Comparison of ENCODE assay signal across 8 mouse cellular contexts in genomic region chr10:22273684-22274305, GRCm38 (mm10).
DNase-seq lines count a peak whose midpoint lies in the region; ATAC-seq and TF ChIP-seq lines count a peak whose summit lies in the region.

No protein-coding gene starts in this region.

- peak; percentile 54 for DNase-seq in lung, embryonic 14.5 days
- DNase-seq in lung, postnatal 25 days (ENCODE audit: low spot score): no peak
- DNase-seq in forebrain, embryonic 10.5 days (ENCODE audit: extremely low spot score, low spot score): peak; percentile 23
- DNase-seq in liver, embryonic 11.5 days (ENCODE audit: low spot score): peak; percentile 34
- DNase-seq in splenic B cell, adult 2 months (ENCODE audit: low read depth, low spot score): peak; percentile 38
- no peak for DNase-seq in thymus, postnatal 10 days (ENCODE audit: low spot score in 2 of 2)

- ATAC-seq in lung, embryonic 14.5 days (ENCODE audit: insufficient read depth): 0 out of 2 replicates have a peak, but pooled peaks have one; percentile 23
- no peak for ATAC-seq in liver, embryonic 11.5 days (replicated peaks; ENCODE audit: low FRiP score)
- no peak for ATAC-seq in monocyte, adult 5-6 weeks (replicated peaks; ENCODE audit: insufficient number of reproducible peaks, low FRiP score, low TSS enrichment, poor library complexity, severe bottlenecking)
- no peak for ATAC-seq in megakaryocyte-erythroid progenitor cell, adult 5-6 weeks (replicated peaks; ENCODE audit: low FRiP score, low TSS enrichment, poor library complexity, severe bottlenecking)

- under 1% methylated on average over 41 of the region's 41 CpGs for WGBS in lung, embryonic 14.5 days
- under 1% methylated on average over 41 of the region's 41 CpGs for WGBS in forebrain, embryonic 10.5 days
- WGBS in liver, embryonic 11.5 days: 2% methylated on average over 41 of the region's 41 CpGs

- H3K36me3 ChIP-seq in lung, embryonic 14.5 days (ENCODE audit: insufficient read depth): no peaks in the 10 kb centered on the region
- H3K36me3 ChIP-seq in forebrain, embryonic 10.5 days (replicated peaks): no peaks in the 10 kb centered on the region
- no peaks in the 10 kb centered on the region for H3K36me3 ChIP-seq in liver, embryonic 11.5 days (ENCODE audit: control insufficient read depth, insufficient read depth, low read length)
- H3K36me3 ChIP-seq in splenic B cell, adult 2 months (ENCODE audit: control insufficient read depth, insufficient read depth, low read length, poor library complexity, severe bottlenecking): 0 out of 2 replicates have a peak, but pooled peaks cover 2% of the 10 kb centered on the region

- no peaks in the 10 kb centered on the region for H3K4me1 ChIP-seq in lung, embryonic 14.5 days (ENCODE audit: insufficient read depth)
- H3K4me1 ChIP-seq in forebrain, embryonic 10.5 days: peaks cover 27% of the 10 kb centered on the region
- H3K4me1 ChIP-seq in liver, embryonic 11.5 days (replicated peaks; ENCODE audit: control insufficient read depth, insufficient read depth, low read length): no peaks in the 10 kb centered on the region

- H3K9ac ChIP-seq in lung, embryonic 14.5 days: peak overlapping the region; percentile 44; the same call in 1 of the 2 replicates
- H3K9ac ChIP-seq in liver, embryonic 11.5 days (ENCODE audit: low read depth, low read length): no peak overlapping the region

- H3K9me3 ChIP-seq in lung, embryonic 14.5 days (ENCODE audit: low read depth, low read length): no peaks in the 10 kb centered on the region
- H3K9me3 ChIP-seq in forebrain, embryonic 10.5 days: no peaks in the 10 kb centered on the region
- H3K9me3 ChIP-seq in liver, embryonic 11.5 days (ENCODE audit: control insufficient read depth, low read length): no peaks in the 10 kb centered on the region

- peaks cover 3% of the 10 kb centered on the region; the same call in 1 of the 2 replicates for H3K27me3 ChIP-seq in lung, embryonic 14.5 days (ENCODE audit: insufficient read depth, low read length)
- H3K27me3 ChIP-seq in forebrain, embryonic 10.5 days (ENCODE audit: poor library complexity, severe bottlenecking): peaks cover 34% of the 10 kb centered on the region
- H3K27me3 ChIP-seq in liver, embryonic 11.5 days (replicated peaks; ENCODE audit: control insufficient read depth, insufficient read depth, low read length): peaks cover 16% of the 10 kb centered on the region
- no peaks in the 10 kb centered on the region for H3K27me3 ChIP-seq in splenic B cell, adult 2 months (ENCODE audit: control insufficient read depth, insufficient read depth, low read length, poor library complexity, severe bottlenecking)

- H3K27ac ChIP-seq in lung, embryonic 14.5 days (ENCODE audit: low read depth): no peak overlapping the region
- H3K27ac ChIP-seq in forebrain, embryonic 10.5 days: peak overlapping the region; percentile 25
- no peak overlapping the region for H3K27ac ChIP-seq in liver, embryonic 11.5 days (ENCODE audit: low read depth, low read length)

- TF ChIP-seq CTCF in lung, embryonic 14.5 days (IDR thresholded peaks at IDR 0.05; ENCODE audit: low read depth): no peak

- peak overlapping the region; percentile 49 for H3K4me3 ChIP-seq in lung, embryonic 14.5 days (ENCODE audit: low read depth, low read length)
- peak overlapping the region; percentile 58 for H3K4me3 ChIP-seq in forebrain, embryonic 10.5 days
- H3K4me3 ChIP-seq in liver, embryonic 11.5 days (ENCODE audit: low read depth, low read length): peak overlapping the region; percentile 53

- H3K4me2 ChIP-seq in lung, embryonic 14.5 days: peak overlapping the region; percentile 94
- peak overlapping the region; percentile 78 for H3K4me2 ChIP-seq in liver, embryonic 11.5 days

Comparison
In these comparisons a context has a peak if more than half of its experiments do, and no peak if none do; other contexts are left out.
1. DNase-seq: peak in lung, embryonic 14.5 days (single experiment), forebrain, embryonic 10.5 days (single experiment), liver, embryonic 11.5 days (single experiment) and splenic B cell, adult 2 months (single experiment); none in lung, postnatal 25 days (single experiment) and thymus, postnatal 10 days (0 of 2).
2. Peak in every context shown above with its lines, with median percentiles within 50 percentile points of each other: H3K4me3 ChIP-seq.